8 mouse cellular contexts compared by ENCODE assay signal in genomic region chr13:56136200-56136599, GRCm38 (mm10). TPM values are rescaled to one million over a fixed set of nuclear protein-coding genes. Genes with fewer than 3 reads are reported as not detected.
A peak's percentile ranks its signal among the peaks of the same experiment; 100 is the strongest.
DNase-seq lines count a peak whose midpoint lies in the region; ATAC-seq and TF ChIP-seq lines count a peak whose summit lies in the region.

Gene H2afy (minus strand): TSS chr13:56136361.

- peak within 1 kb of the TSS; percentile 90 for H3K4me3 ChIP-seq in thymus, adult 2 months (ENCODE audit: control insufficient read depth, insufficient read depth, low read length)
- peak within 1 kb of the TSS; percentile 99 for H3K4me3 ChIP-seq in limb, embryonic 12.5 days (replicated peaks)
- peak within 1 kb of the TSS; percentile 78 for H3K4me3 ChIP-seq in olfactory bulb, adult 2 months (ENCODE audit: insufficient read depth, low read depth, low read length)

- TF ChIP-seq CTCF in thymus, adult 2 months (IDR thresholded peaks at IDR 0.05; ENCODE audit: borderline replicate concordance, control insufficient read depth, extremely low read depth, insufficient read depth, low read length, poor library complexity), result no peak
- TF ChIP-seq CTCF in olfactory bulb, adult 2 months (IDR thresholded peaks at IDR 0.05; ENCODE audit: insufficient read depth, low read depth, low read length), result no peak

- TF ChIP-seq POLR2A in thymus, adult 2 months (IDR thresholded peaks at IDR 0.05; ENCODE audit: control insufficient read depth, extremely low read depth, insufficient read depth, low read length, poor library complexity), result no peak
- TF ChIP-seq POLR2A in olfactory bulb, adult 2 months (IDR thresholded peaks at IDR 0.05; ENCODE audit: insufficient read depth, low read depth, low read length), result no peak

- no peak for DNase-seq in thymus, adult 2 months
- DNase-seq in thymus, postnatal 36 days, result no peak
- DNase-seq in heart, postnatal 14 days, result no peak
- no peak for DNase-seq in thymus, postnatal 4 days
- no peak for DNase-seq in cerebellum, adult 18-20 months

- H3K27ac ChIP-seq in thymus, adult 2 months (ENCODE audit: control insufficient read depth, insufficient read depth, low read length), result peak within 1 kb of the TSS; percentile 37; the same call in 1 of the 2 replicates
- H3K27ac ChIP-seq in limb, embryonic 12.5 days, result peak within 1 kb of the TSS; percentile 95
- H3K27ac ChIP-seq in olfactory bulb, adult 2 months (ENCODE audit: insufficient read depth, low read depth, low read length), result peak within 1 kb of the TSS; percentile 74

- no peaks in the 10 kb centered on the region for H3K27me3 ChIP-seq in thymus, adult 2 months (ENCODE audit: control insufficient read depth, insufficient read depth, low read length)
- H3K27me3 ChIP-seq in limb, embryonic 12.5 days, result no peaks in the 10 kb centered on the region

- intact Hi-C loops in heart, postnatal 14 days (cut with DNase I), result no loop called here

- H3K9ac ChIP-seq in limb, embryonic 12.5 days (replicated peaks), result peak within 1 kb of the TSS; percentile 99

- no peaks in the 10 kb centered on the region for H3K36me3 ChIP-seq in thymus, adult 2 months (ENCODE audit: control insufficient read depth, insufficient read depth, low read length)
- peaks cover 13% of the 10 kb centered on the region for H3K36me3 ChIP-seq in limb, embryonic 12.5 days

- H3K4me2 ChIP-seq in limb, embryonic 12.5 days, result peak within 1 kb of the TSS; percentile 89

- H3K9me3 ChIP-seq in limb, embryonic 12.5 days, result no peaks in the 10 kb centered on the region

- ATAC-seq in erythroid progenitor cell, adult 5-6 weeks (replicated peaks; ENCODE audit: low FRiP score, poor library complexity, severe bottlenecking), result no peak
- ATAC-seq in limb, embryonic 12.5 days (ENCODE audit: insufficient number of reproducible peaks, insufficient read depth, low FRiP score, low TSS enrichment, low read depth), result no peak

- 97% methylated on average over 2 of the region's 2 CpGs for WGBS in thymus, adult 2 months
- 87% methylated on average over 2 of the region's 2 CpGs for WGBS in limb, embryonic 12.5 days
- WGBS in olfactory bulb, adult 2 months, result 79% methylated on average over 2 of the region's 2 CpGs

- peaks cover 27% of the 10 kb centered on the region for H3K4me1 ChIP-seq in thymus, adult 2 months (replicated peaks; ENCODE audit: control insufficient read depth, insufficient read depth, low read length)
- peaks cover 69% of the 10 kb centered on the region for H3K4me1 ChIP-seq in limb, embryonic 12.5 days (replicated peaks)
- peaks cover 14% of the 10 kb centered on the region for H3K4me1 ChIP-seq in olfactory bulb, adult 2 months (ENCODE audit: control insufficient read depth, insufficient read depth, low read length)

RNA-seq across cellular contexts. Expression of gene H2afy, which starts in this region (rescaled TPM):
- polyA plus RNA-seq in thymus, adult 2 months (2012; rRNA removed), result 316 and 458 TPM in 2 replicates
- total RNA-seq in erythroid progenitor cell, adult 5-6 weeks (2015; ENCODE audit: low replicate concordance), result 63.4 and 72.5 TPM in 2 replicates
- total RNA-seq in erythroid progenitor cell, adult 5-6 weeks (2017; ENCODE audit: low replicate concordance), result 62.3 and 78.6 TPM in 2 replicates
- 10 to 100 TPM; 68.3 to 68.5 TPM for total RNA-seq in heart, postnatal 14 days (2021)
- polyA plus RNA-seq in limb, embryonic 12.5 days (2016; fragmentation: Nextera tagmentation; extraction: Ambion mirVana), result 607 and 623 TPM in 2 replicates
- polyA plus RNA-seq in olfactory bulb, adult 2 months (2012; ENCODE audit: insufficient read depth, insufficient read length, low replicate concordance, missing spikeins), result 408 TPM in 1 of 2 replicates, not detected in the other

Comparison
In these comparisons a context has a peak if more than half of its experiments do, and no peak if none do; other contexts are left out.
1. H3K27ac ChIP-seq: peak in every context shown above with its lines; median percentile 95 in limb, embryonic 12.5 days; 74 in olfactory bulb, adult 2 months; 37 in thymus, adult 2 months.